Mouse (Mus musculus) heart, adult 11 months (tissue): Measurements from ENCODE around the gene Adk.

Experiments
- DNase-seq: peaks from one replicate; pipeline ENCODE4 v3.0.0; 2022

Adk gene

DNA sequence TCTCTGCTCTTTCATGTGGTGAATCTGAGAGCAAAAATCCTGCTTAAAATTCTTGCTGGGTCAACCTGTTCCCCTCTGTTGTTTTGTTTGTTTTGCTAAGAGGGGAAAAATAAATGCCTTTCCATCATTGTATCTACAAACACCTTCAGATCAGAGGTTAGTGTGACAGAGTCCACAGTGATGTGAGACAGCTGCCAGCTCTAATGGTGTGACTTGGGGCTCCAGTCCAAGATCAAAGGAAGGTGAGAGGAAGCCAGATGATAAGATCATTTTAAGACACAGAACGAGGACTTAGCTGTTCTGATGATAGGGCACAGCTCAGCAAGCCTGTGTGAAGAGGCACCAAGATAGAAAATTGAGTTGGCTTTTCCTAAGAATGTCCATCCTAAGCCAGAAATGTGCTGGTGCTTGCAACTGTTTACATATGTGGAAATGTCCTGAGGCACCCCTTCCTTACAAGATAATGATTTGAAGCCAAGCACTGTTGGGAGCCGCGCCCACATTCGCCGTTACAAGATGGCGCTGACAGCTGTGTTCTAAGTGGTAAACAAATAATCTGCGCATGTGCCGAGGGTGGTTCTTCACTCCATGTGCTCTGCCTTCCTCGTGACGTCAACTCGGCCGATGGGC is 307.6 kb downstream of the Adk start:
- DNase-seq = no peak

DNA sequence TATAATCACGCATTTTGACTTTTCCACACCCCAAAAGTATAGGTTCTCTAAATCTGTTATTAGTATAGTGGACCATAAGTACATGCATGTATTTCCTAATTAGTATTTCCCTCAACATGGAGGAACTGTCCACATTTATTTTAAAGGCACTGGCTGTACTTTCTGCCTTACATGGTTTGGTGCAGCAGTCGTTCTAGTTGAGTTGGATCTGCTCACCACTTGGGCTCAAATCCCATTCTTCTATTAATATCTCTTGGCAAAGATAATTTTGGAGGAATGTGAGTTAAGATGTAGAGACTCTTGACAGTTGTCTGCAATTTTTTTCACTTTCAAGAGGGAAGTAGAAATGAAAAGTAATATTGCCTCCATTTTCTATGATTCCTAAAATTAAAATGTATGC is 314.7 kb downstream of the Adk start:
- DNase-seq = peak; percentile 89

DNA sequence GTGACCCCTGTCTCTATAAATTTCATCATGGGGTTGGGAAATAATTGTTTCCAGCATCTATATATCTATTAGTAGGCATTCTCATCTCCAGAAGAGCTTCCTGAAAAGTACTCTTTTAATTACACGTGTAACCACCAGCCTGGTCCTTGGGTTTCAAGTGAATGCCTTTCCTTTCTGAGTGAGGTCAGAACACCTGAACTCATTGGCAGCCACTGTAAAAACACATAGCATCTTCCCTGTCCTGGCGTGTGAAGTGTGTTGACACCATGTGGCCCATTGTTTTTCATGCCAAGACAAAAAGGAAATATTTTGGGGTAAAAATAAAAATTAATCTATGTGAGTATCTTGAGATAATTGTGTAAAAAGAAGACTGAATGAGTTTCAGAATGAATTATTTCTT is 316.2 kb downstream of the Adk start:
- no peak for DNase-seq

DNA sequence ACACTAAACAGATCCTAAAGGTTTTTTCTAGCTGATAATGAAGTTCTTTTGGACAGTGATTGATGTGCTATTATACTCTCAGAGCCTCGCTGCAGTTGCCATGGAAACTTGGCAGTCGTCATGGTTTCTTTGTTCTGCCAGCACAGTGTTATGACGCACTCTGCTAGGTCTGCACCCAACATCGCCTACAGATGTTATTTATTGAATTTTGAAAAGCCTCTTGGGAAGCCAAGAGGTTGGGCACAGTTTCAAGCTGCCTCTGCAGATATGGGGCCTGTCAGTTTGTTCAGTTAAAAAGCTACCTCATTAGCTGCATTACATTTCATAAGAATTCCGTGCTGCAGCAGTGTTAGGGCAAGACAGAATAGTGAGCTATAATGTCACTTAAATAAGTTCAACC is 316.8 kb downstream of the Adk start:
- DNase-seq = peak; percentile 98

DNA sequence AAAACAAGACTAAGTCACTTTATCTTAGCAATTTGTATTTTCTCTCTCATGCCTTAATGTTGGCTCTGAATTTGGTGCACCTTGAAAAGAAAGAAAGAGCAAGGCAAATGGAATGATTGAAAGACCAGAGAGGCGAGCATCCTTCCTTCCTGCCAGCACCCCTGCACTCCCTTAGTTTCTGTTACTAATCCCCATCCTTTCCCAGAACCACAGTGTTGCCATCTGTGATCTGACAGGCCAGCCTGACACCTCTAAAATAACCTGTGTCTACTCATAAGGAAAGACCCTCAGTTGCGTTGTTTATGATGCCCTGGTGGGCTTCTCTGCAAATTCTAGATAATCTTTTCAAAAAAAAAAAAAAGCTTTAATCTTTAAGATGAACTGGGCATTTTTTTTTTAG is 319.6 kb downstream of the Adk start:
- DNase-seq = no peak

DNA sequence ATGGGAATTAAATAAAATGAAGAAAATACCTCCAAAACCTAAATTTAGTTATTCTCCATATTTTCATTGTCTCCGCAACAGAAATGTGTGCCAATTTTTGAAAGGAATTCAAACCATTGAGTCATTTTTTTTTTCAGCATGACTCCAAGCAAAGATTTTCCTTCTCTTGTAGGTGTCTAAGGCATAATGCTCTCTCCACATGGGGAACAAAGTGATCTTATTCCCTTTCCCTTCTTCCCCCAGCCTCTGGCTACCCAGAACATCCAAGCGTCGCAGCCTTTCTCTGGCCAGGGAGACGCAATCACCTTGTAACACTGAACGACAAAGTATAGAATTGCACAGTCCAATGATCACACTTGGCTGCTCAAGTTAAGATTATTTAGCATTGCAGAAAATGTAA is 320.3 kb downstream of the Adk start:
- DNase-seq = no peak

DNA sequence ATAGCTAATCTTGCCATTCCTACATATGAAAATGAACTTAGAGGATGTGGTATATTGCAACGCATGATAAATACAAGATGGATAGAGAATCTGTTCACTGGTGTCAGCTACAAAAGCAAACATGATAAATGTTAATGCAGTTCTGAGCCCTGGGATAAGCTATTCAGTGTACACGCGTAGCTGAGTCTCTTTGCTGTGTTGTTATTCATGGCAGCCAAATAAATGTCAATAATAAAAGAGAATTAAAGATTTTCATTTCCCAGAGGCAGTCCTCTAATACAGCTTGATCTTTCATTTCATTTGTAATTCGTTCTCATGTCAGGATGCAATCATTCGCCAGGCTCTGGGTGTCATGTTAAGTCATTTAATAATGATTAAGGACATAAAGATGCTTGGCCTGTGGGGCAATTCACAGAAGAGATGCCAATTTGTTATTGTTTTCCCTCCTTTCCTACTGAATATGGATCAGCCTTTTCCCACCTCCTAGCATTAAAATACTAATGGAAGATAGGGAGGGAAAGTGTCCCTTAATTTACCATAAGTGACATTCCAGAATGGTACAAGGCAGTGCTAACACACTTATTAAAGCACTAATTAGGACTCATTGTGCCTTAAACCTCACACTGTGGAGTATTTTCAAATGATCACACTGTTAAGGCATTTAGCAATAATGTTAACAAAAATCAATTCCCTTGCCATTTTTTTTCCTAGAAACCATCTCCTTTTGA is 331.5 kb downstream of the Adk start:
- DNase-seq = no peak

DNA sequence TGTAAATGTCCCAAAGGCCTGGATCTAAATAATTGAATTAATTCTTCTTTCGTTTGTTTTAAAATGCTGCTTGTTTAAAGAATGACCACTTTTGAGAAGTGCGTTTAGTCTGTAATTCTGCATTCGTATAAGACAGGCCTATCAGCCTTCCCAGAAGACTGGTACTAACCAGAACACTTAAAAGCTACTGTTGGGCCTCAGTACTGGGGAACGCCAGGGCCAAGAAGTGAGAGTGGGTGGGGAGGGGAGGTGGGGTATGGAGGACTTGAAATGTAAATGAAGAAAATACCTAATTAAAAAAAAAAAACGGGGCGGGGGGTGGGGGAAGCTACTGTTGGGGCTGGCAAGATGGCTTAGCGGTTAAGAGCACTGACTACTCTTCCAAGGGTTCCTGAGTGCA is 347.1 kb downstream of the Adk start:
- DNase-seq = peak; percentile 49

DNA sequence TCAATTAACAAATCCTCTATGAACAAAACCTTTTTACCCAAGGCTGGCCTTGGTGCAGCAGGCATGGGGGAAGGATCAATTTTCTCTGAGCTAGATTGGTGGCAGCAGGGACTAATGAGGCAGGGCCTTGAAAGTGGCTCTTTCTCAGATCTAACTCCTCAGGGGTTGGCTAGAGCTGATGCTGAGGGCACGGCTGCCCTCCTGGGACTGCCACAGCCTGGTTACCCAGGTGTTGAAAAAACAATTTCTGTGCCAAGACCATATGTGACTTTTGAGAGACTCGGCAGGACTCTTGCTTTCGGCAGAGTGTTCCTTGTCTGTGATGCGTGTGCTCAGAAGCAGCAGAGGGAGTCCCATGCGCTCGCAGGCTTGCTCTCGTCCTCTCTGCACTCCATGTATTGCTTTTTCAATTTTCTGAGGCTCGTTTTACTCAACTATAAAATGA is 349.8 kb downstream of the Adk start:
- DNase-seq = peak; percentile 76

DNA sequence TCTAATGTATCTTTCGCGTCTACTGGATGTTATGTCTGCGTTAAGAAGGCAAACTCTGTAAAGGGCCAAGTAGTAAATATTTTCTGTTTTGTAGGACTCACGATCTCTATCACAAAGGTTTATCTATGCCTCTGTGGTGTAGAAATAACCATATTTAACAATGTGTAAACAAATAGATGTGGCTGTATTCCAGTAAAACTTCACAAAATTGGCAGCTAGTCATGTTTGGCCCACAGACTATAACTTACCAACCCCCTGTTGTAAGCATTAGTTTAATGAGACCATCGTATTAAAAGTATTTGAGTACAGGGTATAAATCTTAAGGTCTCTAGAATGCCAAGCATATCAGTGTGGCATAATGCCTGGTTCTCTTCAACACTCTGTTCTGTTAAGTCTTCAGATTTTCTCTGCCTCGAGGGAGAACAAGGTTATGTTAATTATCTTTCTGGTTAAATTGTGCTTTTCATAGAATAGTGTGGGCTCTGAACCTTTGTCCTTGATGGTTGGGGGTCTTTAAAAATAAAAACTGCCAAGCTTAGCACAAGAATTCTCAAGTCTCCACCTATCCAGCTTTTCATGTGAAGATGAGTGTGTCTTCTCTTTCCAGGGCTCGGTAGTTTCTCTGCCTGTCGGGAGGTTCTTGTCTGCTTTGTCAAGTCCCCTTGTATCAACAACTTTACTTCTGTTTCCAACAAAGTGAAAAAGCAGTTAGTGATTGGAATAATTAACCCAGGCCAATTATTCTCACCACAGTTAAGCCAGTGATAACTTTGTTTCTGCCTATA is 350.4 kb downstream of the Adk start:
- DNase-seq = peak; percentile 6

DNA sequence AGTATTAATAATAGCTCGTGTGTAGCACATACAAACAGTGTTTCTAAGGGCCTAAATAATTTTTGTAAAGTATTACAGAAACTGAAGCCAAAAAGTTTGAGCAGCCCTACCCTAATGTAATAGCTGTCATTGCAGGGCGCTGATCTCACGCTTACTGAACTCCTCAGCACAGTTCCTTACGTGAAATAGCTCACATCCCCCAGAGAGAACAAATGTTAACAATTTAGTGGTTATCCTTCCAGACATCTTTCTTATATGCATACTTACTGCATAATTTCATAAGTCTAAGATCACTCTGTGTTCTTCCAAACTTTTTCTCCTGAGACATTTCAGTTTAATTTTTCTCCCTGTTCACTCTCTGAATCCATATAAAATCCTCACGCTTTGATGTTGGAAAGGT is 354.6 kb downstream of the Adk start:
- no peak for DNase-seq

DNA sequence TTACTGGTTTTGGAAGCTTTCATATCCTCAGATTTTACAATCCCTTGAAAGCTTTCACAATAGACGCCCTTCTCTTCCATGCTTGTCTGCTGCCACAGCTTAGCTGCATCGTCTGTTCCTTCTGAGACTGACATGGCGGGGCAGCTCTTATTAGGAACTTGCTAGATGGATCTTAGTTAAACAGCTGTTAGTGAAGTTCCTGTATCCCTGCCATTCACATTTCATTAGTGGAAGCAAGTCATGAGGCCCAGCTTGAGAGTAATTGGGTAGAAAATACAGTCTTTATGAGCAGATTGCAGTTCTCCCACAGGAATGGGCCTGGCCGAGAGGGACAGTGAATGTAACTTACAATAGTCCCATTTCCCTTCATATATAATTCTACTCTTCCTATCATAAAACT is 356.5 kb downstream of the Adk start:
- peak; percentile 13 for DNase-seq

DNA sequence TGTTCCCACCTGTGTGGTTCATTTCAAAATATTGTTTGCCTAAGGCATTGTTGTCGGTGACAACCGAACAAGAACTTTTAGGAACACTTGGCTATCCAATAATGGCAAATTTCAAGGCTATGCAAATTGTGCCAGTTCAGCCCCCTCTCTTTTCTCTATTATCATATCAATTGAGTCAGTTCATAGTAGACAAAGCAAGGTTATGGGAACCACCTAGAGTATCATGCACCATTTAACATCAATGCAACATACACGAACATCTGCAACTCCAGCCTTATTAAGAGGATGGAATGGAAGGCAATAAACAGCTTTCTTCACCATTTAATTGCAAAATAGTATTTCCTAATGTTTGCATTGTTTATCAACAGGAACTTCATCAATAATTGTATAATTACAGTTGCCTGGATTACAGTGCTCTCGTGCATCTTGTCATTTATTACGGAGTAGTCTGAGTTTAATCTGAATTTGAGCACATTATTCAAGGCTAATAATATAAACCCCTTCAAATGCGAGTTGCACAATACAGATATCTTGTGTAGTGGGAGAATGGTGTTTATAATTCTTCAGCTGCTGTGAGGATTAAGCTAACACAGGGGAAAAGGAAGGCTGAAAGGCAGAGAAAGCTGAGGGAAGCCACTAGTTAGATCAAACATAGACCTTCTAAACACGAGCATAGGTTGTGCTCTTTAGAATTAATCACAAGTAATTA is 358.5 kb downstream of the Adk start:
- no peak for DNase-seq

DNA sequence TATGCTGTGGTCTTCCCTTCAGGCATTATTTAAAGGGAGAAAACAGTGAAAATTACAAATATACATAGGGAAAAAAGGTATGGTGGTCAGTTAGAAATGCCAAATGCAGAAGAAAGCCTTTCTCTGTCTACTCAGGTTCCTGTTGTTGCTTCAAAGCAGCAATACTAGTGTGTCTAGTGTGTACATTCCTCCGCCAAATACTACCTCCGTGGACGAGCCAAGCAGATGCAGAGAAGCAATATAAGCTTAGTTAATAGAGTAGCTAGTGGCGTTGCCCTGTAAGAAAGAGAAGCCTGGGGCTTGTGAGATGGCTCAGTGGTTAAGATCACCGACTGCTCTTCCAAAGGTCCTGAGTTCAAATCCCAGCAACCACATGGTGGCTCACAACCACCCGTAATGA is 359.1 kb downstream of the Adk start:
- DNase-seq = peak; percentile 35

DNA sequence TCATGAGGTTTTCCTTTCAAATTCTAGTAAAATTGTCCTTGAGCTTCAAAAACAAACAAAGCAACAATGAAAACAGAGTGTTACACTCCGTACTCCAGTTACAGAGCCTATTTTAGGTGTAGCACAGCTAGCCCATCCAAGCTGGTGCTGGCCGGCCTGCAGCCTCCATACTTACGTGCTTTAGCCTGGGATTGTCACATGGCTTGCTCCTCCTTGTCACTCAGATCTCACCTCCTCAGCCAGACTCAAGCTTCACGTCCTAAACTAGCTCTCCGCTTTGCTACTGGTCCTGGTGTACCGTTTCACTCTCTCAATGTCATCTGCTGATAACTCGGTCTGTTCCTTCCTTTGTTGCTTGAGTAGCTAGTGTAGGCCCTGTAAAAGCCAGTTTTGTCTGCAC is 366.0 kb downstream of the Adk start:
- peak; percentile 78 for DNase-seq

DNA sequence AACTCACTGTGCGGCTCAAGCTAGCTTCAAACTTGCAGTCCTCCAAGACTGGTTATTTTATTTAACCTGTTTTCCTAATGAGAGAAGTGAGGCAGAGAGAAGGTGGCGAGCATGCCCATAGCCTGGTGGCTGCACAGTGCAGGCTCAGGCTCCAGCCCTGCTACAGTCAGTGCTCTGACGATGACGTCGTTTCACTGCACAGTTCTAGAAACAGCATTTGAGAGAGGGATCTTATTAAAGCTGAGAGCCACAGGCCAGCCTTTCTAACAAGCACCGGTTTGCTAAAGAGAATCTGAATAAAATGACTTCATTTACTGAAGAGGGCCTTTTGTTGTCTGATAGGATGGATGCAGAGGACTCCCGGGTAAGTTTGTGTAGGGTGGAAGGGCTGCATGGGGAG is 375.0 kb downstream of the Adk start:
- peak; percentile 56 for DNase-seq

DNA sequence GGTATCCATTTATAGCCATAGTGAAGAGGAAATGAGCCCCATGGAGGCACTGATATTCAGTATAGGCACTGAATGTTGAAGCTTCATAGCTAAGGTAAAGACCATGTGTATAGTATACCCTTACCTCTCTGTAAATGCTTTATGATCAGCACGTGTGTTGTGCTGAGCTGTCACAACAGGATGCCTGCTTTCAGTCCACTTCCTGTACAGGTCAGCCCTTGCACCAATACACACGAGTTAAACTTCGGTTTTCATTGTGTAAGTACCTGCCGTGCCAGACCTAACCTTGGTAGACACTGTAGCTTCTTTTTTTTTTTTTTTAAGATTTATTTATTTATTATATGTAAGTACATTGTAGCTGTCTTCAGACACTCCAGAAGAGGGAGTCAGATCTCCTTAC is 381.0 kb downstream of the Adk start:
- no peak for DNase-seq

DNA sequence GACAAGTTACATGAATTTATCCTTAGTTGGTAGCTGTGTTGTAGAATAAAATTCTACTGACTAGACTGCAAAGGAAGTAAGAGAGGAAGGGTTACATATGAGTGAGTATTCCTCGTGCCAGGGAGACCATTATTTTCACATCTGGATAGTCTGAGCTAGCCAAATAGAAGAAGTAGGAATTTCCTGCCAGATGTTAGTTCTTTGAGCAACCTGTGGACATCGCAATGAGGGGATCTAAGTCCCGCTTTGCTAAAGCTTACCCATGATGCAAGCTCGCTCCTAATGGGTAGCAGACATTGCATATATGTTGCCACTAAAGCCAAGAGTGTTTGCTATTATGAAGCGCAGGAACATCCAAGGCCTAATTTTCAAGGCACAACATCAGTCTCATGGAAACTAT is 381.6 kb downstream of the Adk start:
- DNase-seq = peak; percentile 57

DNA sequence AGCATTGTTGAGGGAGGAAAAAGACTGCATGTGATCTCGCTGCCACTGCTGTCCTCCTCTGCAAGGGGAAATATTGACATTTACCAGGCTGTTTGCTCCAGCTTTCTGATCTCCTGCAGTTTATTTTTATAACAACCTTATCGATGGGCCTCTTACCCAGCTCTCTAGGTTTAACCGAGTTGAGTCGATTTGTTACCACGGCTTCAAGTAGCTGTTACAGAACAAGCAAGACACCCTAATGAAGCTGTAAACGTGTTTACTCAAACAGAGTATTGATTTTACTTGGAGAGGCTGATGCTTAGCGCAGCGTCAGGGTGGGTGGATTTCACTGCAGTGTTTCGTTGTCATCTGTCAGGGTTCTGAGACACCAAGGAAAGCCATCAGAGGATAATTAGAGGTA is 382.3 kb downstream of the Adk start:
- peak; percentile 85 for DNase-seq

DNA sequence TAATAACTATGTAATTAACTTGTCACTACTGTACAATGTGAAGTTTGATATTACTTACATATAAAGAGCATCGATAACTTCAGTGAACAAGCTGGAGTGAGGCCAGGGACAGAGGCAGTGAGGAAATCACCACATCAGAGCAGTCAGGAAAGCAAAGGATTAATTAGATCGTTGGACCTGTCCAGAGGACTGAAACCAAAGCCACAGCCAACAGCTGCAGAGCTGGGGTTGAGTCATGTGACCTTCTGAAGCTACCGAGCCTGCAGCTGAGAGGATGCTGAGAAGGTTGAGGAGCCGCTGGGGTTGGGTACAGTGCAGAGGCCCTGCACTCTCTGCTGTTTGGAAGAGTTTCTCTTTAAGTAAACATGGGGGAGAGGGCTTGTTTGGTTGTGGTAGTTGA is 387.4 kb downstream of the Adk start:
- DNase-seq = no peak

DNA sequence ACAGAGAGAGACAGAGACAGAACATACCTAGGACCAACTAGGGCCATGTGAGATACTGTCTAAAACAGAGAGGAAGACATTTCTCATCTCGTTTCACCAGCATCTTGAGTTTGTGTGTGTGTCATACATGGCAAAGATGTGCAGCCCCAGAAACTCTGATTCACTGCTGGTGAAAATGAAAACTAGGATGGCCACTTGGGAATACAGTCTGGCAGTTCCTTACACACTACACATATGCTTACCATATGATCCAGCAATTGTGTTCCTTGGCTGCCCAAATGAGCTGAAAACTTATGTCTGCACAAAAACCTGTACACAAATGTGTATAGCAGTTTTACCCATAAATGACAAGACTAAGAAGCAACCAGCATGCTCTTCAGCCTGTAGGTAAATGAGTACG is 388.2 kb downstream of the Adk start:
- DNase-seq = no peak

DNA sequence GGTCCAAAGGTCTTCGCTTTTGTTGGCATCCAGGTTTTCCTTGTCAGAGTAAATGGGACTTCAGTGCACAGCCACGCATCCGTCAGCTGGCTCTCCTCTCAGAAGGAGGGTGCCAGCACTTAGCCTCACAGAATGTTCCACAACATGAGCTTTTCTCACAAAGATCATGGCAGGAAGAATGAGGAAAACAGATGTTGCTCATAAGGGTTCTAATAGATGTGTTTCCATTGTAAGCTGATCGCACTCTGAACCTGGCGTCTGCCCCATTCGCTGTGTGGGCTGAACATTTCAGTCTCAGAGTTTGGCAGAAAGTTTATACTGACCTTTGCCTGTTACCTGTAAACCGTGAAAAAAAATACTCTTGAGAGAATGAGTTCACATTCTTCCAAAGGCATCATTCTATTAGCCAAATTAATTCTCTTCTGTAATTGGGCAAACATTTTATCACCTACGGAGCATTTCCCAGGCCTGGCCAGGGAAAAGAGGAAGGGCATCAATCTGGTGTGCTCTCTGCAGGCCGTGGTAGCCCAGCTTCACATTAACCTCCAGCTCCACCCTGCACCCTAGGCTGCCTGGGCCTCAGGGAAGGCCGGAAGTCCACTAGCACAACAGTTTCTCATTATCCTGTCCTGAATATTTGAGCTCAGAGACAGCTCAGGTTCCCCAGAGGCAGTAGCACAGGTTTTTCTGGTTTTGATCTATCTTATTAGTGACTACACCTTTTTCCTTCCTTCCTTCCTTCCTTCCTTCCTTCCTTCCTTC is 389.6 kb downstream of the Adk start:
- DNase-seq = no peak

DNA sequence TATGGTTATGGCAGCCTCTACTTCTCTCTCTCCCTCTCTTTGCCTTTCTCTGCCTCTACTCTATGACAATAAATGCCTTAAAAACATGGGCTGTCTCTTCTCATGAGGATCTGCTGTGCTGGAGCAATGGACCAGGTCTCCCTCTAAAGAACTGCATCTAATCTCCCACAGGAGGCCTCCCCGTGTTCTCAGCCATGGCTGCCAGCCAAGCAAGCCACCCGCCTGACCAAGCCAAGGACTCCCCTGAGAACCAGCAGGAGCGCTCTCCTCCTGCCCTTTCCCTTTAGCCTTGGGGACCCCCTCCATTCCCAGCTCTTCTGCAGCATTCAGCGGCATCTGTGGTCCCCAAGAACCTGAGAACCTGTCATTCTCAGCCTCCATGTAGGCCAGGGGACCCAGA is 400.2 kb downstream of the Adk start:
- DNase-seq = no peak
